ENCODE assay signal across 8 mouse cellular contexts in genomic region chr17:29796086-29796485, GRCm38 (mm10).
DNase-seq lines count a peak whose midpoint lies in the region; ATAC-seq and TF ChIP-seq lines count a peak whose summit lies in the region.

No protein-coding gene starts in this region.

- H3K27me3 ChIP-seq in heart, embryonic 11.5 days (ENCODE audit: control insufficient read depth, insufficient read depth, low read length), result peaks cover 21% of the 10 kb centered on the region
- H3K27me3 ChIP-seq in lung, embryonic 16.5 days (ENCODE audit: control insufficient read depth, insufficient read depth, low read depth, low read length), result peaks cover 8% of the 10 kb centered on the region; the same call in 1 of the 2 replicates

- DNase-seq in B cell, adult 2 months, result peak; percentile 84 to 85
- DNase-seq in adrenal gland, adult 18-20 months (ENCODE audit: low spot score in 2 of 2), result peak; percentile 76 to 82
- peak; percentile 86 for DNase-seq in embryo, embryonic 10.5 days (ENCODE audit: low spot score)
- DNase-seq in layer of hippocampus, adult 18-20 months (ENCODE audit: low spot score in 2 of 2), result peak; percentile 30 to 68
- DNase-seq in thymus, postnatal 0 days (ENCODE audit: low spot score), result peak; percentile 66

- peak; percentile 42; the same call in 1 of the 2 replicates for TF ChIP-seq CTCF in olfactory bulb, adult 2 months (IDR thresholded peaks at IDR 0.05; ENCODE audit: insufficient read depth, low read depth, low read length)

- H3K27ac ChIP-seq in heart, embryonic 11.5 days (ENCODE audit: low read depth, low read length), result no peak overlapping the region
- no peak overlapping the region for H3K27ac ChIP-seq in lung, embryonic 16.5 days (ENCODE audit: low read length)
- H3K27ac ChIP-seq in olfactory bulb, adult 2 months (ENCODE audit: insufficient read depth, low read depth, low read length), result no peak overlapping the region

- TF ChIP-seq POLR2A in olfactory bulb, adult 2 months (IDR thresholded peaks at IDR 0.05; ENCODE audit: insufficient read depth, low read depth, low read length), result no peak

- H3K9me3 ChIP-seq in heart, embryonic 11.5 days (replicated peaks; ENCODE audit: control insufficient read depth, low read length), result no peaks in the 10 kb centered on the region
- H3K9me3 ChIP-seq in lung, embryonic 16.5 days (ENCODE audit: control insufficient read depth, low read length), result no peaks in the 10 kb centered on the region

- no peak overlapping the region for H3K9ac ChIP-seq in heart, embryonic 11.5 days (ENCODE audit: low read depth, low read length)
- no peak overlapping the region for H3K9ac ChIP-seq in lung, embryonic 16.5 days (ENCODE audit: low read length)

- 9% methylated on average over 7 of the region's 7 CpGs for WGBS in heart, embryonic 11.5 days (ENCODE audit: insufficient replicate concordance)
- WGBS in lung, embryonic 16.5 days, result 9% methylated on average over 7 of the region's 7 CpGs
- WGBS in olfactory bulb, adult 2 months, result 11% methylated on average over 7 of the region's 7 CpGs

- H3K36me3 ChIP-seq in heart, embryonic 11.5 days (ENCODE audit: control insufficient read depth, insufficient read depth, low read length), result no peaks in the 10 kb centered on the region
- H3K36me3 ChIP-seq in lung, embryonic 16.5 days (ENCODE audit: control insufficient read depth, insufficient read depth, low read length), result no peaks in the 10 kb centered on the region

- no peak overlapping the region for H3K4me3 ChIP-seq in heart, embryonic 11.5 days (ENCODE audit: low read depth, low read length)
- no peak overlapping the region for H3K4me3 ChIP-seq in lung, embryonic 16.5 days (ENCODE audit: low read length)
- no peak overlapping the region for H3K4me3 ChIP-seq in olfactory bulb, adult 2 months (ENCODE audit: insufficient read depth, low read depth, low read length)

- H3K4me1 ChIP-seq in heart, embryonic 11.5 days (ENCODE audit: control insufficient read depth, insufficient read depth, low read length), result peaks cover 6% of the 10 kb centered on the region
- H3K4me1 ChIP-seq in lung, embryonic 16.5 days (replicated peaks; ENCODE audit: control insufficient read depth, insufficient read depth, low read length), result peaks cover 6% of the 10 kb centered on the region; the same call in 1 of the 2 replicates
- H3K4me1 ChIP-seq in olfactory bulb, adult 2 months (ENCODE audit: control insufficient read depth, insufficient read depth, low read length), result peaks cover 21% of the 10 kb centered on the region

- no peak for ATAC-seq in heart, embryonic 11.5 days (replicated peaks; ENCODE audit: insufficient number of reproducible peaks, low FRiP score, low TSS enrichment)
- peak; percentile 51 for ATAC-seq in lung, embryonic 16.5 days (ENCODE audit: low read depth)

- 0 out of 2 replicates have a peak overlapping the region, but pooled peaks have one; percentile 14 for H3K4me2 ChIP-seq in heart, embryonic 11.5 days
- H3K4me2 ChIP-seq in lung, embryonic 16.5 days (ENCODE audit: low read depth, low read length), result no peak overlapping the region
